Mouse (Mus musculus): ENCODE data around the gene Brk1. TPM values are rescaled to one million over a fixed set of nuclear protein-coding genes. Genes with fewer than 3 reads are reported as not detected.

The Brk1 gene
- polyA plus RNA-seq, 1 experiment from 2014 or later: 233 TPM

DNA sequence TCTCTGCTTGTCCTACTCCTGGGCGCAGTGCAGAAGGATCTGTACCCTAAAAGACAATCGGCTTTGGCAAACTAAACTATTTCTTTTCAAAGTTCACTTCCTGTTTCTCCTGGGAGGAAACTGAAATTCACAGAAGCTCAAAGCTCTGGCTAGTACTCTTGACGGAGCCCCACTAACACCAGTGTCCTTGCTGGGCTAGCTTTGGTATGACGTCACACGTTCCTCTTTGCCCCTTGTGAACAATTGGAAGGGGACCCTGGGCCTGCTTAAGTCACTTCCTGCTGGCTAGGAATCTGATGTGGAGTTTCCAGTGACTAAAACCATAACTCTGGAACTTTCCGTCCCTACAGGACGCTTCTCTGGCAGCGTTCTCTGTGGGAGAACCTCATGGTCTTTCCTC lies 40.2 kb downstream of the Brk1 start:
- Histone ChIP-seq H3K36me3 (replicated peaks; ENCODE audit: control insufficient read depth, insufficient read depth, low read depth, low read length) (no peaks in the 10 kb centered on the region), H3K9ac (replicated peaks; ENCODE audit: low read length) (no peak overlapping the region), H3K9me3 (replicated peaks; ENCODE audit: control insufficient read depth, low read length) (no peaks in the 10 kb centered on the region), H3K27ac (replicated peaks; ENCODE audit: low read depth, low read length) (no peak overlapping the region), H3K4me2 (ENCODE audit: low read depth, low read length) (no peak overlapping the region), H3K4me3 (ENCODE audit: low read depth, low read length) (no peak overlapping the region), H3K27me3 (ENCODE audit: control insufficient read depth, insufficient read depth, low read length) (no peaks in the 10 kb centered on the region), H3K4me1 (ENCODE audit: control insufficient read depth, insufficient read depth, low read length) (no peaks in the 10 kb centered on the region)
- WGBS: 82% methylated on average over 8 of the region's 8 CpGs
- DNase-seq (ENCODE audit: low spot score): no peak
- no peak for ATAC-seq (replicated peaks; ENCODE audit: insufficient number of reproducible peaks, low FRiP score, low TSS enrichment, low read depth)

DNA sequence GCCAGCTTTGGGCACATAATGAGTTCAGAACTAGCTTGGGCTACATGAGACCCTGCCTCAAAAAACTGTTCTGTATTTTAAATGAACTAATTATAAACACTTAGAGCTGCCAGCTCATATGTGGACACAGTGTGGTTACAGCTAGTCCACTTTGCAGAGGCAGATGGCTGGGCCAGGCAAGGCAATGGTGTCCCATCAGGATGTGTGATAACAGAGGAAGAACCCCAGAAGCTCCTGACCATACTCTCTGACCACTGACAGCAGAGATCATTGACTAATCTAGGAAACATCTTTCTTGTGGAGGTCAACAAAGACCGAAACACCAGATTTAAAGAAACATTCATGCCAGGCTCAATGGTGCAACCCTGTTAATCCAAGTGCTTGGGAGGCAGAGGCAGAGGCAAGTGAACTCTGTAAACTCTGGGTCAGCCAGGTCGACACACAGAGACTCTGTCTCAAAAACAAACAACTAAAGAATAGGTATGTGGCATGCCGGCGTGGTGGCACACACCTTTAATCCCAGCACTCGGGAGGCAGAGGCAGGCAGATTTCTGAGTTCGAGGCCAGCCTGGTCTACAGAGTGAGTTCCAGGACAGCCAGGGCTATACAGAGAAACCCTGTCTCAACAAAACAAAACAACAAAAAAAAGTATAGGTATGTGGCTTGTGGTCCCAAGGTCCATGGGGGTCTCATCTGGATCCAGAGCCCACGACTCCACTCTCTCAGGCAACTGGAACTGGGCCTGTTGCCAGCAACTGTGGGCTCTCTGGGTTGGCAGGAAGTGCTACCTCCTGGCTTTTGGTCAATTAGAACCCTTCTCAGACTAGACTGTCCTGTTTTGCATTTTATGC lies 45.0 kb downstream of the Brk1 start:
- no peak overlapping the region for H3K4me2 ChIP-seq (ENCODE audit: low read depth, low read length)
- H3K27ac ChIP-seq (replicated peaks; ENCODE audit: low read depth, low read length): no peak overlapping the region
- no peak overlapping the region for H3K4me3 ChIP-seq (ENCODE audit: low read depth, low read length)
- WGBS: 84% methylated on average over 7 of the region's 7 CpGs
- no peak overlapping the region for H3K9ac ChIP-seq (replicated peaks; ENCODE audit: low read length)
- H3K4me1 ChIP-seq (ENCODE audit: control insufficient read depth, insufficient read depth, low read length): no peaks in the 10 kb centered on the region
- no peaks in the 10 kb centered on the region for H3K27me3 ChIP-seq (ENCODE audit: control insufficient read depth, insufficient read depth, low read length)
- H3K9me3 ChIP-seq (replicated peaks; ENCODE audit: control insufficient read depth, low read length): no peaks in the 10 kb centered on the region
- no peak for DNase-seq (ENCODE audit: low spot score)
- ATAC-seq (replicated peaks; ENCODE audit: insufficient number of reproducible peaks, low FRiP score, low TSS enrichment, low read depth): no peak
- H3K36me3 ChIP-seq (replicated peaks; ENCODE audit: control insufficient read depth, insufficient read depth, low read depth, low read length): no peaks in the 10 kb centered on the region

DNA sequence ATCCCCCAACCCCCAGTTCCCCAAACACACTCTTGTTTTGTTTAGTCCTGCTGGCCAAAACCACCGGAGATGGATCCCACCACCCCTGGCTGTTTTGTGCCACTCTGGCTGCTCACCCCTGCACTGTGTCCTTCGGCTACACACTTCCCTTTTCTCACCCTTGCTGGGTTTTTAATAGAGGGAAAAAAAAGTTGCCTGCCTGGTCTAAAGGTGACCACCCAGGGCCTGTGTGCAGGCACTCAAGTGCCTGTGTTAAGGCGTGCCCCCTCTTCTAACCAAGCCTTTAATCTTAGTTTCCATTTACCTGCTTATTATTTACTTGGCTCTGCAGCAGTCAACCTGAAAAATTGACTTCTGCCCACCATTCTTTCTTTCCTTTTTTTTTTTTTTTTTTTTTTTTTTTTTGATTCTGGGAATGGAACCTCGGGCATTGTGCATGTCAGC lies 45.6 kb downstream of the Brk1 start:
- Histone ChIP-seq H3K36me3 (replicated peaks; ENCODE audit: control insufficient read depth, insufficient read depth, low read depth, low read length) (no peaks in the 10 kb centered on the region), H3K9me3 (replicated peaks; ENCODE audit: control insufficient read depth, low read length) (no peaks in the 10 kb centered on the region), H3K27ac (replicated peaks; ENCODE audit: low read depth, low read length) (no peak overlapping the region), H3K4me3 (ENCODE audit: low read depth, low read length) (no peak overlapping the region), H3K4me1 (ENCODE audit: control insufficient read depth, insufficient read depth, low read length) (no peaks in the 10 kb centered on the region), H3K9ac (replicated peaks; ENCODE audit: low read length) (no peak overlapping the region), H3K4me2 (ENCODE audit: low read depth, low read length) (no peak overlapping the region), H3K27me3 (ENCODE audit: control insufficient read depth, insufficient read depth, low read length) (no peaks in the 10 kb centered on the region)
- 73% methylated on average over 4 of the region's 4 CpGs for WGBS
- no peak for DNase-seq (ENCODE audit: low spot score)
- ATAC-seq (replicated peaks; ENCODE audit: insufficient number of reproducible peaks, low FRiP score, low TSS enrichment, low read depth): no peak

DNA sequence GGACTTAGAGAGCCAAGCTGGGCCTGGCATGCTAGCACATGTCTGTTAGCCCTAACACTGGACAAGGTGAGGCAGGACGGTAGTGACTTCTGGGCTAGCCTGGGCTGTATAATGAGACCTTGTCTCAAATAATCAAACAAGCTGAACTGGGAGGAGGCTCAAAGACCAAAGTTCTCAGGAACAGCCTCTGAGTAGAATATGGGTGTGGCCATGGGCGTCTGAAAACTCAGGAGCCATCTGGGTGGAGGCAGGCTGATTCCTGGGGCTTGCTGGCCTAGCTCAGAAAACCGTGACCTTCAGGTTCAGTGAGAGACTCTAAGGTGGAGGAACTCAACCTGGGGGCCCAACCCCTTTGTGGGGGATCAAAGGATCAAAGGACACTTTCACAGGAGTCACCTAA lies 47.1 kb downstream of the Brk1 start:
- Histone ChIP-seq H3K9ac (replicated peaks; ENCODE audit: low read length) (no peak overlapping the region), H3K36me3 (replicated peaks; ENCODE audit: control insufficient read depth, insufficient read depth, low read depth, low read length) (no peaks in the 10 kb centered on the region), H3K4me1 (ENCODE audit: control insufficient read depth, insufficient read depth, low read length) (no peaks in the 10 kb centered on the region), H3K9me3 (replicated peaks; ENCODE audit: control insufficient read depth, low read length) (no peaks in the 10 kb centered on the region), H3K4me3 (ENCODE audit: low read depth, low read length) (no peak overlapping the region), H3K4me2 (ENCODE audit: low read depth, low read length) (no peak overlapping the region), H3K27ac (replicated peaks; ENCODE audit: low read depth, low read length) (no peak overlapping the region), H3K27me3 (ENCODE audit: control insufficient read depth, insufficient read depth, low read length) (no peaks in the 10 kb centered on the region)
- DNase-seq (ENCODE audit: low spot score): no peak
- ATAC-seq (replicated peaks; ENCODE audit: insufficient number of reproducible peaks, low FRiP score, low TSS enrichment, low read depth): no peak
- WGBS: 72% methylated on average over 3 of the region's 3 CpGs

DNA sequence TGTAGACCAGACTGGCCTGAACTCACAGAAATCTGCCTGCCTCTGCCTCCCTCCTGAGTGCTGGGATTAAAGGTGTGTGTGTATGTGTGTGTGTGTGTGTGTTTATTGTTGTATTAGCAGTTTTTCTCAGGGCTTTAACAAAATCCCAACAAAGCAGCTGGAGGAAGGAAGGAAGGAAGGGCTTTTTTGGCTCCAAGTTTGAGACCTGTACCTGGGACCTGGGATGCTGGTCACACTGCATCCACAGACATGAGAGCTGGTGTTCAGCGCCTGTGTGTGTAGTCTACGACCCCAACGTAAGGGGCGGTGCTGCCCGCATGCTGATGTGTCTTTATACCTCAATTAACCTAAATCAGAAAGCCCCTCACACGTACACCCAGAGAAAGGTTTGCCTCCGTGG lies 49.0 kb downstream of the Brk1 start:
- no peak overlapping the region for H3K27ac ChIP-seq (replicated peaks; ENCODE audit: low read depth, low read length)
- H3K36me3 ChIP-seq (replicated peaks; ENCODE audit: control insufficient read depth, insufficient read depth, low read depth, low read length): no peaks in the 10 kb centered on the region
- no peak overlapping the region for H3K4me2 ChIP-seq (ENCODE audit: low read depth, low read length)
- no peaks in the 10 kb centered on the region for H3K27me3 ChIP-seq (ENCODE audit: control insufficient read depth, insufficient read depth, low read length)
- H3K9me3 ChIP-seq (replicated peaks; ENCODE audit: control insufficient read depth, low read length): no peaks in the 10 kb centered on the region
- WGBS: 90% methylated on average over 7 of the region's 7 CpGs
- no peak for ATAC-seq (replicated peaks; ENCODE audit: insufficient number of reproducible peaks, low FRiP score, low TSS enrichment, low read depth)
- no peaks in the 10 kb centered on the region for H3K4me1 ChIP-seq (ENCODE audit: control insufficient read depth, insufficient read depth, low read length)
- no peak for DNase-seq (ENCODE audit: low spot score)
- no peak overlapping the region for H3K4me3 ChIP-seq (ENCODE audit: low read depth, low read length)
- no peak overlapping the region for H3K9ac ChIP-seq (replicated peaks; ENCODE audit: low read length)

DNA sequence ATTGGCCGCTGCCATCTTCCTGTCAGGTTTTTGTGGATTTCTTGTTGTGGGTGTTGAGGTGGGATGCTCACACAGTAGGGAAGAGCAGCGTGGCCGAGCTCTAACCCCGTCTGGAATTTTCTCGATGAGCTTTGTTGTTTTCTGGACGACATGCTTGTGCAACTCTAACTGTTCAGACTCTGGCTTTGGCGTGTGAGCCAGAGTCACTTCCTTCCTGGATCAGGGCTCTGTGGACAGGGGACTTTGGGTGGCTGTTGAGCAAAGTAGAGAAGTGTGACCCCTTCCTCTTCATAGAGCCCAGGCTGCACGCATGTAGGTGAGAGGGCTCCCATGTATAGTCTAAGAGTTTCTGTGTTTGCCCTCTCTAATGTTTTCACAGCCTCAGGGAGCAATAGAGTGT lies 49.5 kb downstream of the Brk1 start:
- WGBS: 75% methylated on average over 8 of the region's 8 CpGs
- Histone ChIP-seq H3K9me3 (replicated peaks; ENCODE audit: control insufficient read depth, low read length) (no peaks in the 10 kb centered on the region), H3K9ac (replicated peaks; ENCODE audit: low read length) (no peak overlapping the region), H3K27ac (replicated peaks; ENCODE audit: low read depth, low read length) (no peak overlapping the region), H3K4me2 (ENCODE audit: low read depth, low read length) (no peak overlapping the region), H3K36me3 (replicated peaks; ENCODE audit: control insufficient read depth, insufficient read depth, low read depth, low read length) (no peaks in the 10 kb centered on the region), H3K27me3 (ENCODE audit: control insufficient read depth, insufficient read depth, low read length) (no peaks in the 10 kb centered on the region), H3K4me3 (ENCODE audit: low read depth, low read length) (no peak overlapping the region), H3K4me1 (ENCODE audit: control insufficient read depth, insufficient read depth, low read length) (no peaks in the 10 kb centered on the region)
- DNase-seq (ENCODE audit: low spot score) (no peak), ATAC-seq (replicated peaks; ENCODE audit: insufficient number of reproducible peaks, low FRiP score, low TSS enrichment, low read depth) (no peak)

DNA sequence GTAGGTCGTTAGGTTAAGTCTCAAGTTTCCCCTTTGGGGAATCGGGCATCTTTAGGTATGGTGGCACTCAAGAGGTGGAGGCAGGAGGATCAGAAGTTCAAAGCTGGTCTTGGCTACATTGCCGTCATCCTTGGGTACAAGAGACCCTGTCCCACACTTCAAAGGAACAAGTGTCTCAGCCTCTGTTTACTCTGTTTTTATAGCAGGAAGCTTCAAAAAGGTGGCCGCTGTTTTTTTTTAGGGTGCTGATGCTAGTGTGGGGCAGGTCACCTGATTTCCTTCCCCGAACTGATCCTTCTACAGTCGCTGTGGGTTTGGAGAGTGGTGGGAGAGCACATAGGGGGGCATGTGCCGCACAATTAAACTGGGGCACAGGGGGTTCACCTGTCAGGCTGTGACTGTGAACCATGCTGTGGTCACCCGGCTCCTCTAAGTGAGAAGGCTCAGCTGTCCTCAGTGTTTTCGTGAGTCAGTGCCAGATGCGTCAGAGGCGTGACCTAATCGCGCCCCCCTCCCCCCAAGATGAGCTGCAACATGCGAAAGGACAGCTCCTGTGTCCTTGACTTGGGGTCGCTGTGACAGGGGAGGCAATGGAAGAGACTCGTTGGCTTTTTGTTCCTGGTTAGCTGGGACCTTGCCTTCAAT lies 50.3 kb downstream of the Brk1 start:
- WGBS: 78% methylated on average over 16 of the region's 16 CpGs
- H3K27me3 ChIP-seq (ENCODE audit: control insufficient read depth, insufficient read depth, low read length): no peaks in the 10 kb centered on the region
- no peak overlapping the region for H3K9ac ChIP-seq (replicated peaks; ENCODE audit: low read length)
- no peak overlapping the region for H3K4me2 ChIP-seq (ENCODE audit: low read depth, low read length)
- no peak for ATAC-seq (replicated peaks; ENCODE audit: insufficient number of reproducible peaks, low FRiP score, low TSS enrichment, low read depth)
- H3K4me1 ChIP-seq (ENCODE audit: control insufficient read depth, insufficient read depth, low read length): no peaks in the 10 kb centered on the region
- H3K36me3 ChIP-seq (replicated peaks; ENCODE audit: control insufficient read depth, insufficient read depth, low read depth, low read length): no peaks in the 10 kb centered on the region
- no peak overlapping the region for H3K27ac ChIP-seq (replicated peaks; ENCODE audit: low read depth, low read length)
- DNase-seq (ENCODE audit: low spot score): no peak
- no peaks in the 10 kb centered on the region for H3K9me3 ChIP-seq (replicated peaks; ENCODE audit: control insufficient read depth, low read length)
- H3K4me3 ChIP-seq (ENCODE audit: low read depth, low read length): no peak overlapping the region

DNA sequence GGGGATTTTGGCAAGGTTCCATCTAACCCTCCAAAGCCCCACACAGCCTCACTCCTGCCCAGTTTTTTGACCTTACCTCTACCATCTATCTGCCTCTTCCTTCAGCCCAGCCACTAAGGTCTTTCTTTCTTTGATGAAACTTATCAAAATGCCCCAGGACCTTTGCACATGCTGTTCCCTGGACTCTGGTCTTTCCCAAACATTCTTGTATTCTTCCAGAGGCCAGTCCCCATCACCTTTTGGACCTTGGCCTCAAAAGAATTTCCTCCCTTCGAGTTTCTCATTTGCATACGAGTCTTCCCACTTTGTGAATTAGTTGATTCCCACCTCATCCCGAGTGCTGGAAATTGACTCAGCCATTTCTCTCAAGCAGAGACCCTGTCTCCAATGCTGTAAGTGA lies 50.9 kb downstream of the Brk1 start:
- Histone ChIP-seq H3K4me1 (ENCODE audit: control insufficient read depth, insufficient read depth, low read length) (no peaks in the 10 kb centered on the region), H3K27ac (replicated peaks; ENCODE audit: low read depth, low read length) (no peak overlapping the region), H3K4me2 (ENCODE audit: low read depth, low read length) (no peak overlapping the region), H3K36me3 (replicated peaks; ENCODE audit: control insufficient read depth, insufficient read depth, low read depth, low read length) (no peaks in the 10 kb centered on the region), H3K9me3 (replicated peaks; ENCODE audit: control insufficient read depth, low read length) (no peaks in the 10 kb centered on the region), H3K27me3 (ENCODE audit: control insufficient read depth, insufficient read depth, low read length) (no peaks in the 10 kb centered on the region), H3K9ac (replicated peaks; ENCODE audit: low read length) (no peak overlapping the region), H3K4me3 (ENCODE audit: low read depth, low read length) (no peak overlapping the region)
- 95% methylated on average over 3 of the region's 3 CpGs for WGBS
- no peak for DNase-seq (ENCODE audit: low spot score)
- ATAC-seq (replicated peaks; ENCODE audit: insufficient number of reproducible peaks, low FRiP score, low TSS enrichment, low read depth): no peak

Measured in embryonic facial prominence, embryonic 11.5 days (tissue).